In the genomic region with DNA sequence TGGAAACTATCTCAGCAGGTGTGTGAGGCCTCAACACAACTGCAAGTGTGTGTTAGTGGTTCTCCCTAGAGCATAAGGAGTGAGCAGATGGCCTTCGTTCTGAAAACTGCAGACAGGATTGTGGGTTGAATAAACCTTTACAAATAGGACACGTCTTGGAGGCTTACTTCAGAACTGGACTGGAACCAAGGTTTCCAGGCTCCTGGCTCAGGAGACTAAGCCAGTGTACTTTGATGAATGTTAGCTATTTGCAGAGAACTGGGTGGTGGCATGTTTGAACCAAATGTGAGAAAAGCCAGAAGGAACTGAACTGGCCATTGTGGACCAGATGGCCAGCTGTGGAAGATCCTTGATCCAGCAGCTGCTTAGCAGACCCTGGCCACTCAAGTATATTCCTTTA, we compare ENCODE assay signal across 13 mouse cellular contexts. TPM values are rescaled to one million over a fixed set of nuclear protein-coding genes. Genes with fewer than 3 reads are reported as not detected.
DNase-seq lines count a peak whose midpoint lies in the region; ATAC-seq and TF ChIP-seq lines count a peak whose summit lies in the region.
"Had no signal": no experiment of that assay in that cellular context is flagged by ENCODE, and none has a peak within 500 bp of the region (broad histone marks: within the 10 kb centered on the region; RNA-seq: fewer than 3 reads in every experiment).

No protein-coding gene starts in this region.

- H3K27ac ChIP-seq in forebrain, embryonic 12.5 days = peak overlapping the region; percentile 27; the same call in 1 of the 2 replicates
- no peak overlapping the region for H3K27ac ChIP-seq in forebrain, embryonic 11.5 days (ENCODE audit: low read depth, low read length)
- H3K27ac ChIP-seq in left cerebral cortex, adult 2 months = peak overlapping the region; percentile 79
- peak overlapping the region; percentile 49 for H3K27ac ChIP-seq in hindbrain, embryonic 14.5 days
- H3K27ac ChIP-seq: lung, embryonic 15.5 days had no signal

- TF ChIP-seq CTCF in left cerebral cortex, adult 2 months (IDR thresholded peaks at IDR 0.05) = no peak

- intact Hi-C loops in left cerebral cortex, adult 2 months (cut with DNase I) = no loop called here

- no peak overlapping the region for H3K4me2 ChIP-seq in forebrain, embryonic 12.5 days
- no peak overlapping the region for H3K4me2 ChIP-seq in forebrain, embryonic 11.5 days (ENCODE audit: low read depth, low read length, severe bottlenecking)
- no peak overlapping the region for H3K4me2 ChIP-seq in hindbrain, embryonic 14.5 days (replicated peaks)
- H3K4me2 ChIP-seq: lung, embryonic 15.5 days had no signal

- no peak for ATAC-seq in forebrain, embryonic 12.5 days (ENCODE audit: low FRiP score)
- no peak for ATAC-seq in forebrain, embryonic 11.5 days (replicated peaks; ENCODE audit: low FRiP score)
- ATAC-seq in hindbrain, embryonic 14.5 days (ENCODE audit: low FRiP score) = no peak
- no peak for ATAC-seq in monocyte, adult 5-6 weeks (replicated peaks; ENCODE audit: insufficient number of reproducible peaks, low FRiP score, low TSS enrichment, poor library complexity, severe bottlenecking)

- DNase-seq in forebrain, embryonic 11.5 days (ENCODE audit: low spot score) = no peak
- DNase-seq in left cerebral cortex, adult 2 months (ENCODE audit: extremely low spot score in 1 of 2, low spot score in 2 of 2) = no peak
- DNase-seq in left cerebral cortex, adult 11 months (ENCODE audit: low spot score) = no peak
- peak; percentile 92 for DNase-seq in brain, adult 2 months (ENCODE audit: low read depth, low spot score)
- DNase-seq in hindbrain, embryonic 14.5 days (ENCODE audit: low spot score) = no peak
- DNase-seq in kidney, postnatal 25 days = no peak
- DNase-seq: gastrocnemius, postnatal 10 days; kidney, postnatal 10 days; thymus, adult 18-20 months had no signal

- peaks cover 21% of the 10 kb centered on the region for H3K4me1 ChIP-seq in forebrain, embryonic 12.5 days
- H3K4me1 ChIP-seq in forebrain, embryonic 11.5 days (replicated peaks; ENCODE audit: control insufficient read depth, insufficient read depth, low read length) = peaks cover 2% of the 10 kb centered on the region; the same call in 1 of the 2 replicates
- H3K4me1 ChIP-seq in hindbrain, embryonic 14.5 days (replicated peaks; ENCODE audit: control insufficient read depth, insufficient read depth, low read length) = peaks cover 12% of the 10 kb centered on the region

- WGBS in forebrain, embryonic 12.5 days = 60% methylated on average over 2 of the region's 2 CpGs
- 75% methylated on average over 2 of the region's 2 CpGs for WGBS in forebrain, embryonic 11.5 days
- 50% methylated on average over 2 of the region's 2 CpGs for WGBS in hindbrain, embryonic 14.5 days

- peaks cover 35% of the 10 kb centered on the region for H3K36me3 ChIP-seq in forebrain, embryonic 12.5 days (replicated peaks)
- no peaks in the 10 kb centered on the region; the same call in 1 of the 2 replicates for H3K36me3 ChIP-seq in forebrain, embryonic 11.5 days (ENCODE audit: control insufficient read depth, insufficient read depth, low read length)
- H3K36me3 ChIP-seq in hindbrain, embryonic 14.5 days (replicated peaks; ENCODE audit: control insufficient read depth, insufficient read depth) = peaks cover 38% of the 10 kb centered on the region

- H3K4me3 ChIP-seq in forebrain, embryonic 12.5 days (replicated peaks) = no peak overlapping the region
- H3K4me3 ChIP-seq in forebrain, embryonic 11.5 days (ENCODE audit: low read depth, low read length) = no peak overlapping the region
- no peak overlapping the region for H3K4me3 ChIP-seq in left cerebral cortex, adult 2 months
- H3K4me3 ChIP-seq in hindbrain, embryonic 14.5 days (replicated peaks; ENCODE audit: low read length) = no peak overlapping the region
- H3K4me3 ChIP-seq: lung, embryonic 15.5 days had no signal

- H3K27me3 ChIP-seq in forebrain, embryonic 12.5 days = no peaks in the 10 kb centered on the region
- no peaks in the 10 kb centered on the region for H3K27me3 ChIP-seq in forebrain, embryonic 11.5 days (ENCODE audit: control insufficient read depth, insufficient read depth, low read length)
- no peaks in the 10 kb centered on the region for H3K27me3 ChIP-seq in hindbrain, embryonic 14.5 days (ENCODE audit: control insufficient read depth, insufficient read depth, low read length)
- H3K27me3 ChIP-seq: lung, embryonic 15.5 days had no signal

- H3K9ac ChIP-seq in forebrain, embryonic 12.5 days = no peak overlapping the region
- no peak overlapping the region for H3K9ac ChIP-seq in forebrain, embryonic 11.5 days (ENCODE audit: low read length)
- 0 out of 2 replicates have a peak overlapping the region, but pooled peaks have one; percentile 31 for H3K9ac ChIP-seq in hindbrain, embryonic 14.5 days
- H3K9ac ChIP-seq: lung, embryonic 15.5 days had no signal

- no peaks in the 10 kb centered on the region for H3K9me3 ChIP-seq in forebrain, embryonic 12.5 days
- H3K9me3 ChIP-seq in forebrain, embryonic 11.5 days (ENCODE audit: control insufficient read depth, low read length) = no peaks in the 10 kb centered on the region
- H3K9me3 ChIP-seq in hindbrain, embryonic 14.5 days (ENCODE audit: control insufficient read depth, low read length) = no peaks in the 10 kb centered on the region
- H3K9me3 ChIP-seq: lung, embryonic 15.5 days had no signal

RNA-seq across cellular contexts. Expression of a gene that starts 8.6 kb away (rescaled TPM):
- polyA plus RNA-seq in forebrain, embryonic 12.5 days (2016; fragmentation: Nextera tagmentation; extraction: Ambion mirVana) = 2.3 and 2.5 TPM in 2 replicates
- polyA plus RNA-seq in forebrain, embryonic 11.5 days (2014; fragmentation: Nextera tagmentation; extraction: Ambion mirVana) = 2.3 and 4.5 TPM in 2 replicates
- under 1 TPM in 1 of 2 experiments, not detected in 1; 0.70 TPM for total RNA-seq in left cerebral cortex, adult 2 months (2021)
- 1.5 and 1.6 TPM in 2 replicates for polyA plus RNA-seq in hindbrain, embryonic 14.5 days (2014; fragmentation: Nextera tagmentation; extraction: Ambion mirVana)
- 0.78 TPM in 1 of 3 replicates, not detected in the others for total RNA-seq in monocyte, adult 5-6 weeks (2017)

RNA-seq across cellular contexts. Expression of a gene that starts 13.3 kb away (rescaled TPM):
- polyA plus RNA-seq in forebrain, embryonic 12.5 days (2016; fragmentation: Nextera tagmentation; extraction: Ambion mirVana) = 0.66 and 0.86 TPM in 2 replicates
- polyA plus RNA-seq in forebrain, embryonic 11.5 days (2014; fragmentation: Nextera tagmentation; extraction: Ambion mirVana) = 0.41 and 0.77 TPM in 2 replicates
- total RNA-seq in left cerebral cortex, adult 2 months (2021) = not detected
- 0.12 and 0.22 TPM in 2 replicates for polyA plus RNA-seq in hindbrain, embryonic 14.5 days (2014; fragmentation: Nextera tagmentation; extraction: Ambion mirVana)
- not detected in 3 replicates for total RNA-seq in monocyte, adult 5-6 weeks (2017)
- total RNA-seq: gastrocnemius, postnatal 10 days; neutrophil, adult 5-6 weeks had no signal

RNA-seq across cellular contexts. Expression of a gene that starts 20.4 kb away (rescaled TPM):
- 8.7 and 11.0 TPM in 2 replicates for polyA plus RNA-seq in forebrain, embryonic 12.5 days (2016; fragmentation: Nextera tagmentation; extraction: Ambion mirVana)
- 5.5 and 7.6 TPM in 2 replicates for polyA plus RNA-seq in forebrain, embryonic 11.5 days (2014; fragmentation: Nextera tagmentation; extraction: Ambion mirVana)
- total RNA-seq in left cerebral cortex, adult 2 months (2021) = 10 to 100 TPM; 79.3 to 82.7 TPM
- polyA plus RNA-seq in hindbrain, embryonic 14.5 days (2014; fragmentation: Nextera tagmentation; extraction: Ambion mirVana) = 13.6 and 15.2 TPM in 2 replicates
- total RNA-seq in monocyte, adult 5-6 weeks (2017) = 0.68 TPM in 1 of 3 replicates, not detected in the others
- total RNA-seq: neutrophil, adult 5-6 weeks had no signal

RNA-seq across cellular contexts. Expression of a gene that starts 31.4 kb away (rescaled TPM):
- 29.8 and 33.3 TPM in 2 replicates for polyA plus RNA-seq in forebrain, embryonic 12.5 days (2016; fragmentation: Nextera tagmentation; extraction: Ambion mirVana)
- 17.6 and 18.6 TPM in 2 replicates for polyA plus RNA-seq in forebrain, embryonic 11.5 days (2014; fragmentation: Nextera tagmentation; extraction: Ambion mirVana)
- total RNA-seq in left cerebral cortex, adult 2 months (2021) = 10 to 100 TPM in 1 of 2 experiments, 1 to 10 TPM in 1; 10.0 to 11.5 TPM
- 2.2 and 2.4 TPM in 2 replicates for polyA plus RNA-seq in hindbrain, embryonic 14.5 days (2014; fragmentation: Nextera tagmentation; extraction: Ambion mirVana)
- total RNA-seq in monocyte, adult 5-6 weeks (2017) = 0.64 to 3.1 TPM (median 1.8 TPM) in 3 replicates
